Mouse (Mus musculus) erythroblast, embryonic 14.5 days (primary cell): ENCODE results near the gene Sh2b3.

Source experiments
- GATA1 ChIP-seq: IDR thresholded peaks from 2 replicates; pipeline ENCODE4 v1.6.1; 2012; ENCODE audit warnings: low read length, inconsistent platforms, mixed read lengths
- TAL1 ChIP-seq: IDR thresholded peaks from 3 replicates; pipeline ENCODE4 v1.6.1; 2012; ENCODE audit warnings: low read length, inconsistent platforms, mixed read lengths

GRCm38 (mm10) chr5:121845361-121845760, 7.9 kb upstream of the Sh2b3 start:
- TF ChIP-seq TAL1 = no peak
- no peak for TF ChIP-seq GATA1
